Mouse (Mus musculus) hematopoietic multipotent progenitor cell, adult 10-12 weeks (in vitro differentiated cells): ENCODE results near the gene Cpeb1. TPM values are rescaled to one million over a fixed set of nuclear protein-coding genes. Genes with fewer than 3 reads are reported as not detected.

Experiments
- polyA plus RNA-seq: library from polyadenylated mRNA; stranded (reverse); fragments of >175 nt; gene quantifications from 2 replicates; pipeline ENCODE4 v1.2.3, GENCODE M21; 2012; ENCODE audit warnings: low replicate concordance

Gene Cpeb1
- not detected in 2 replicates for polyA plus RNA-seq

GRCm38 (mm10) chr7:81455155-81455651 lies at the start of gene Cpeb1:
TSS of gene Cpeb1 (minus strand) at chr7:81455465.

DNA sequence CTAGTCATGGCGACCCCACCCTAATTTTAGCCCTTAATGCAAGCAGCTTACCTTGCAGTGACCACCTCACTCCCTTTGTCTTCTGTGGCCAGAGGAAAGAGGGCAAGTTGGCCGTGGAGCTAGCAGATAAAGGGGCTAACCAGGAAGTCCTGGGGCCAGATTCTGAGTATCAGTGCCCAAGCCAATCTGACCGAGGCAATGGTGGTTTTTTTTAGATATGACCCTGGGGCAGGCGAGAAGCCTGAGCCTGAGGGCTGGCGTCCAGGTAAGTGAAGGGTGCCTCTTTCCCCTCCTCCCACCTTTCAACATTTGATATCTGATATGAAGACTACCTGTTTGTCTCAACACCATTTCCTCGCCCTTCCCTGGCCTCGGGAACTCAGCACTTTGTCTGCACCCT lies 42.9 kb upstream of the Cpeb1 start, which contains the start of gene BC048679:
Gene BC048679, minus strand, starts transcription at position 101 of the 400 bp plus-strand sequence.

DNA sequence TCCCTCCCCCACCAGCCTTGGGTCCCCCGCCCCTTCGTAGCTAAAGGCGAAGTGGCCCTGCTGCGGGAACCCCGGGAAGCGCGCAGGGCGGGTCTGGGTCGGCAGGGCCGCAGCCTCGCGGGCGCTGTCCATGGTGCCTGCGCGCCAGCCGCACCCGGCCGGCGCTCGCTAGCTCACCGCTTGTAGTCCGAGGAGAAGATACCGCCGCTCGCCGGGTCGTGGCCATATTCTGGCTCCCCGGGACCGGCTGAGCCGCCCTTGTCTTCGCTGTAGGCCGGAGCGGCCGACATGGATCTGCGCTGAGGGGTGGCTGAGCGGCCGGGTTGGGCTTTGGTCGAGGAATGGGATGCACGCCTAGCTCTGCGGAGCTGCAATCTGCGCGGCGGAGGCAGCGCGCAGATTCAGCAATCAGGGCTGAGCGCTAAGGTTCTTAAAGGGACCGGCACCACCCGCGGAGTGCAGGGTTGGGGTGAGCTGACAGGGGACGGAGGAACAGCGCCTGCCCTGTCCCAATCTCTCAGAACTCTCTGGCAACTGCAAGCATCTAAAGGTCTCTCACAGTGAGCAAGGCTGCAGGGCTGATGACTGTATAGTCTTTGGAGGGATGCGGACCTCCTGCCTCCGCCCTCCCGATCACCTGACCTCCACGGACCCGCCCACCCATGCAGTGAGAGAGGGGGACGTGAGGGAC lies 38.2 kb upstream of the Cpeb1 start, which contains the start of gene Ap3b2:
Gene Ap3b2, minus strand, starts transcription at position 595 of the 691 bp plus-strand sequence.

GRCm38 (mm10) chr7:81344544-81345446 lies 110.5 kb downstream of the Cpeb1 start, which contains the start of gene Rps17:
TSS of gene Rps17 (minus strand) at chr7:81345254.

Other genes starting within 250 kb of the Cpeb1 start
- 2.5 and 7.6 TPM in 2 replicates for gene Pde8a, start 241.9 kb downstream of the Cpeb1 start, polyA plus RNA-seq
- 157 and 293 TPM in 2 replicates for gene Rps17, start 110.2 kb downstream of the Cpeb1 start, polyA plus RNA-seq
- gene Ap3b2, start 38.5 kb upstream of the Cpeb1 start, polyA plus RNA-seq: not detected in 2 replicates
- not detected in 2 replicates for gene BC048679, start 42.8 kb upstream of the Cpeb1 start, polyA plus RNA-seq
- 0.02 and 0.04 TPM in 2 replicates for gene Fsd2, start 111.5 kb upstream of the Cpeb1 start, polyA plus RNA-seq
- 23.9 and 38.9 TPM in 2 replicates for gene Whamm, start 115.8 kb upstream of the Cpeb1 start, polyA plus RNA-seq